ENCODE assay signal across 8 mouse cellular contexts in genomic region chr2:65021691-65022362, GRCm38 (mm10). TPM values are rescaled to one million over a fixed set of nuclear protein-coding genes. Genes with fewer than 3 reads are reported as not detected.
DNase-seq lines count a peak whose midpoint lies in the region; ATAC-seq lines count a peak whose summit lies in the region.

No protein-coding gene starts in this region.

- peak overlapping the region; percentile 97 for H3K4me2 ChIP-seq in intestine, embryonic 15.5 days (replicated peaks)
- H3K4me2 ChIP-seq in midbrain, embryonic 14.5 days (ENCODE audit: low read length) = peak overlapping the region; percentile 97

- no peaks in the 10 kb centered on the region for H3K36me3 ChIP-seq in intestine, embryonic 15.5 days
- no peaks in the 10 kb centered on the region for H3K36me3 ChIP-seq in midbrain, embryonic 14.5 days (ENCODE audit: control insufficient read depth, insufficient read depth, low read length)

- ATAC-seq in intestine, embryonic 15.5 days = no peak
- 0 out of 2 replicates have a peak, but pooled peaks have one; percentile 5 for ATAC-seq in midbrain, embryonic 14.5 days (ENCODE audit: low FRiP score, low TSS enrichment)

- 11% methylated on average over 15 of the region's 15 CpGs for WGBS in intestine, embryonic 15.5 days
- WGBS in midbrain, embryonic 14.5 days = 10% methylated on average over 15 of the region's 15 CpGs

- 0 out of 2 replicates have a peak, but pooled peaks cover 8% of the 10 kb centered on the region for H3K4me1 ChIP-seq in intestine, embryonic 15.5 days (replicated peaks)
- H3K4me1 ChIP-seq in midbrain, embryonic 14.5 days (ENCODE audit: control insufficient read depth, insufficient read depth, low read length) = 0 out of 2 replicates have a peak, but pooled peaks cover 6% of the 10 kb centered on the region

- no peak overlapping the region for H3K27ac ChIP-seq in intestine, embryonic 15.5 days
- H3K27ac ChIP-seq in midbrain, embryonic 14.5 days (replicated peaks; ENCODE audit: low read depth, low read length) = no peak overlapping the region

- H3K4me3 ChIP-seq in intestine, embryonic 15.5 days (replicated peaks) = peak overlapping the region; percentile 70
- peak overlapping the region; percentile 69 for H3K4me3 ChIP-seq in midbrain, embryonic 14.5 days (replicated peaks; ENCODE audit: low read depth, low read length)

- DNase-seq in embryo, embryonic 10 days (ENCODE audit: low spot score) = peak; percentile 41
- DNase-seq in embryo, embryonic 9.5 days (ENCODE audit: extremely low spot score) = no peak
- DNase-seq in right cerebral cortex, adult 18-20 months = peak; percentile 58
- no peak for DNase-seq in right cerebral cortex, postnatal 14 days
- DNase-seq in midbrain, embryonic 14.5 days = peak; percentile 57
- no peak for DNase-seq in adrenal gland, postnatal 4 days (ENCODE audit: low spot score in 2 of 2)
- DNase-seq in adipocyte (ENCODE audit: low spot score) = no peak

- H3K9ac ChIP-seq in intestine, embryonic 15.5 days = peak overlapping the region; percentile 65
- peak overlapping the region; percentile 76 for H3K9ac ChIP-seq in midbrain, embryonic 14.5 days (replicated peaks; ENCODE audit: low read length)

- no peaks in the 10 kb centered on the region for H3K9me3 ChIP-seq in intestine, embryonic 15.5 days
- H3K9me3 ChIP-seq in midbrain, embryonic 14.5 days (ENCODE audit: control insufficient read depth, low read length) = no peaks in the 10 kb centered on the region

- no peaks in the 10 kb centered on the region for H3K27me3 ChIP-seq in intestine, embryonic 15.5 days (replicated peaks)
- no peaks in the 10 kb centered on the region for H3K27me3 ChIP-seq in midbrain, embryonic 14.5 days (ENCODE audit: control insufficient read depth, insufficient read depth, low read length)

RNA-seq across cellular contexts. Expression of gene Grb14, which starts 3.0 kb away (rescaled TPM):
- 16.0 and 16.7 TPM in 2 replicates for polyA plus RNA-seq in intestine, embryonic 15.5 days (2015; fragmentation: Nextera tagmentation; extraction: Ambion mirVana)
- polyA plus RNA-seq in midbrain, embryonic 14.5 days (2014; fragmentation: Nextera tagmentation; extraction: Ambion mirVana) = 26.4 and 32.6 TPM in 2 replicates
- total RNA-seq in adrenal gland, postnatal 4 days (2021) = 10 to 100 TPM; 26.5 to 27.2 TPM

Comparison
In these comparisons a context has a peak if more than half of its experiments do, and no peak if none do; other contexts are left out.
1. DNase-seq: peak in embryo, embryonic 10 days (single experiment), right cerebral cortex, adult 18-20 months (single experiment) and midbrain, embryonic 14.5 days (single experiment); none in embryo, embryonic 9.5 days (single experiment), right cerebral cortex, postnatal 14 days (single experiment), adrenal gland, postnatal 4 days (0 of 2) and adipocyte (single experiment).